Mouse (Mus musculus) kidney, postnatal 0 days (tissue): ENCODE data around the gene Gng11. TPM values are rescaled to one million over a fixed set of nuclear protein-coding genes. Genes with fewer than 3 reads are reported as not detected.

Experiments
- ATAC-seq: fragments of 200-750 bp; cut with Nextera tagmentation; replicated peaks from 2 replicates; pipeline ENCODE4 v1.8.0; 2017; ENCODE audit warnings: low read depth, moderate number of reproducible peaks, moderate TSS enrichment, moderate library complexity; ENCODE audit not compliant: low FRiP score
- DNase-seq: peaks from one replicate; pipeline ENCODE4 v3.0.0-alpha.2; 2016; ENCODE audit warnings: low spot score
- H3K27ac ChIP-seq: fragments of 300-500 bp; sonication (generic); 2 replicates; pipeline ENCODE4 v1.5.1; 2014; ENCODE audit warnings: mild to moderate bottlenecking
- H3K27me3 ChIP-seq: fragments of 300-500 bp; sonication (generic); 2 replicates; pipeline ENCODE4 v1.6.1; 2014; ENCODE audit warnings: low read length, mixed read lengths; ENCODE audit not compliant: insufficient read depth
- H3K36me3 ChIP-seq: fragments of 300-500 bp; sonication (generic); 2 replicates; pipeline ENCODE4 v1.6.1; 2014; ENCODE audit warnings: low read length, mixed read lengths; ENCODE audit not compliant: insufficient read depth
- H3K4me1 ChIP-seq: fragments of 300-500 bp; sonication (generic); replicated peaks from 2 replicates; pipeline ENCODE4 v1.6.1; 2014; ENCODE audit warnings: antibody characterized with exemption, low read length, mixed read lengths; ENCODE audit not compliant: insufficient read depth
- H3K4me2 ChIP-seq: fragments of 300-500 bp; sonication (generic); 2 replicates; pipeline ENCODE4 v1.6.1; 2014; ENCODE audit warnings: mild to moderate bottlenecking, low read length, moderate library complexity, mixed read lengths
- H3K4me3 ChIP-seq: fragments of 300-500 bp; sonication (generic); replicated peaks from 2 replicates; pipeline ENCODE4 v1.5.1; 2014; ENCODE audit warnings: low read depth, low read length
- H3K9ac ChIP-seq: fragments of 300-500 bp; sonication (generic); 2 replicates; pipeline ENCODE4 v1.6.1; 2014; ENCODE audit warnings: low read depth, low read length
- H3K9me3 ChIP-seq: fragments of 300-500 bp; sonication (generic); replicated peaks from 2 replicates; pipeline ENCODE4 v1.6.1; 2016; ENCODE audit warnings: low read length, inconsistent platforms, mixed read lengths
- CTCF ChIP-seq: IDR thresholded peaks from 2 replicates; pipeline ENCODE4 v1.5.1; 2016; ENCODE audit warnings: antibody characterized with exemption, low read depth, mild to moderate bottlenecking, moderate library complexity
- WGBS: fragments of 180-500 bp; shearing (Covaris S2); extraction: QIAGEN DNeasy Blood & Tissue Kit; methylation state at CpG from one replicate; pipeline ENCODE4 v1.1.7; 2014; 5-methylcytosine and 5-hydroxymethylcytosine counted together
- polyA plus RNA-seq: library from polyadenylated mRNA; unstranded; fragments of >200 nt; fragmentation: Nextera tagmentation; extraction: Ambion mirVana; gene quantifications from 2 replicates; pipeline ENCODE4 v1.2.1, GENCODE M21; 2015

Gng11 gene
- polyA plus RNA-seq, 1 experiment from 2014 or later, result 129 TPM

GRCm38 (mm10) chr6:4009548-4009947 lies 5.8 kb downstream of the Gng11 start:
- Histone ChIP-seq H3K4me1 (no peaks in the 10 kb centered on the region), H3K4me2 (no peak overlapping the region), H3K9me3 (no peaks in the 10 kb centered on the region), H3K27ac (no peak overlapping the region), H3K9ac (no peak overlapping the region), H3K36me3 (no peaks in the 10 kb centered on the region), H3K27me3 (no peaks in the 10 kb centered on the region), H3K4me3 (no peak overlapping the region)
- no peak for TF ChIP-seq CTCF
- DNase-seq (peak; percentile 54), ATAC-seq (no peak)

GRCm38 (mm10) chr6:4022645-4023044 lies 18.9 kb downstream of the Gng11 start:
- Histone ChIP-seq H3K9me3 (no peaks in the 10 kb centered on the region), H3K4me2 (no peak overlapping the region), H3K4me1 (no peaks in the 10 kb centered on the region), H3K9ac (no peak overlapping the region), H3K27ac (no peak overlapping the region), H3K36me3 (no peaks in the 10 kb centered on the region), H3K27me3 (no peaks in the 10 kb centered on the region), H3K4me3 (no peak overlapping the region)
- no peak for TF ChIP-seq CTCF
- no peak for ATAC-seq
- DNase-seq, result no peak
- WGBS, result 31% methylated on average over 1 of the region's 1 CpGs

GRCm38 (mm10) chr6:4026367-4026766 lies 22.7 kb downstream of the Gng11 start:
- Histone ChIP-seq H3K9ac (no peak overlapping the region), H3K4me3 (no peak overlapping the region), H3K27me3 (no peaks in the 10 kb centered on the region), H3K4me2 (no peak overlapping the region), H3K27ac (no peak overlapping the region), H3K4me1 (no peaks in the 10 kb centered on the region), H3K36me3 (no peaks in the 10 kb centered on the region), H3K9me3 (no peaks in the 10 kb centered on the region)
- no peak for DNase-seq
- 56% methylated on average over 2 of the region's 2 CpGs for WGBS
- TF ChIP-seq CTCF, result no peak
- ATAC-seq, result no peak

- no peak for TF ChIP-seq CTCF
- Histone ChIP-seq H3K27me3 (no peaks in the 10 kb centered on the region), H3K9ac (no peak overlapping the region), H3K27ac (no peak overlapping the region), H3K36me3 (no peaks in the 10 kb centered on the region), H3K4me2 (no peak overlapping the region), H3K9me3 (no peaks in the 10 kb centered on the region), H3K4me1 (no peaks in the 10 kb centered on the region), H3K4me3 (no peak overlapping the region)
- 71% methylated on average over 3 of the region's 3 CpGs for WGBS
- ATAC-seq, result no peak
- DNase-seq, result no peak
Measured at GRCm38 (mm10) chr6:4030956-4031355, 27.3 kb downstream of the Gng11 start.

GRCm38 (mm10) chr6:4041821-4042220 lies 38.1 kb downstream of the Gng11 start:
- no peak overlapping the region for H3K4me3 ChIP-seq
- H3K9ac ChIP-seq, result no peak overlapping the region
- no peak overlapping the region for H3K4me2 ChIP-seq
- DNase-seq (no peak), ATAC-seq (no peak)
- no peaks in the 10 kb centered on the region for H3K27me3 ChIP-seq
- H3K9me3 ChIP-seq, result no peaks in the 10 kb centered on the region
- no peaks in the 10 kb centered on the region for H3K36me3 ChIP-seq
- TF ChIP-seq CTCF, result no peak
- no peaks in the 10 kb centered on the region for H3K4me1 ChIP-seq
- WGBS, result 80% methylated on average over 1 of the region's 1 CpGs
- no peak overlapping the region for H3K27ac ChIP-seq

GRCm38 (mm10) chr6:4047200-4047599 lies 43.5 kb downstream of the Gng11 start:
- TF ChIP-seq CTCF, result no peak
- WGBS, result 93% methylated on average over 1 of the region's 1 CpGs
- Histone ChIP-seq H3K27me3 (no peaks in the 10 kb centered on the region), H3K9me3 (no peaks in the 10 kb centered on the region), H3K27ac (no peak overlapping the region), H3K4me1 (no peaks in the 10 kb centered on the region), H3K9ac (no peak overlapping the region), H3K4me3 (no peak overlapping the region), H3K36me3 (no peaks in the 10 kb centered on the region), H3K4me2 (no peak overlapping the region)
- DNase-seq, result no peak
- no peak for ATAC-seq

- Histone ChIP-seq H3K9ac (no peak overlapping the region), H3K4me1 (no peaks in the 10 kb centered on the region), H3K27ac (no peak overlapping the region), H3K27me3 (no peaks in the 10 kb centered on the region), H3K4me3 (no peak overlapping the region), H3K36me3 (no peaks in the 10 kb centered on the region), H3K9me3 (no peaks in the 10 kb centered on the region), H3K4me2 (no peak overlapping the region)
- DNase-seq, result peak; percentile 4
- no peak for TF ChIP-seq CTCF
- ATAC-seq, result no peak
- 48% methylated on average over 1 of the region's 1 CpGs for WGBS
Measured at GRCm38 (mm10) chr6:4052843-4053242, 49.1 kb downstream of the Gng11 start.
